Mouse (Mus musculus) ES-E14 (cell line): ENCODE data around the gene Man1c1. TPM values are rescaled to one million over a fixed set of nuclear protein-coding genes. Genes with fewer than 3 reads are reported as not detected.

Experiments
- DNase-seq: peaks from one replicate; pipeline ENCODE4 v3.0.0-alpha.2; 2013; ENCODE audit warnings: low read depth, low spot score
- H3K27ac ChIP-seq: 2 replicates; pipeline ENCODE4 v1.5.1; 2012; ENCODE audit warnings: low read depth, mild to moderate bottlenecking, low read length, moderate library complexity, mixed read lengths; ENCODE audit not compliant: poor library complexity, insufficient read depth, severe bottlenecking
- H3K36me3 ChIP-seq: 2 replicates; pipeline ENCODE4 v1.6.1; 2012; ENCODE audit warnings: mild to moderate bottlenecking, low read length, moderate library complexity, mixed read lengths; ENCODE audit not compliant: control insufficient read depth, poor library complexity, insufficient read depth, severe bottlenecking
- H3K4me1 ChIP-seq, 2 experiments: fragments of 150-350 bp in 1 of 2; sonication (generic) in 1 of 2; 2 replicates each; pipeline ENCODE4 v1.6.1; 2012; ENCODE audit warnings: low read length in 2 of 2, mild to moderate bottlenecking in 1 of 2, mixed read lengths in 1 of 2; ENCODE audit not compliant: control insufficient read depth in 2 of 2, insufficient read depth in 2 of 2, poor library complexity in 1 of 2
- H3K4me3 ChIP-seq, 2 experiments: fragments of 150-350 bp in 1 of 2; sonication (generic) in 1 of 2; 2 replicates each; pipeline ENCODE4 v1.5.1; 2012; ENCODE audit warnings: low read length in 2 of 2, low read depth in 1 of 2, mild to moderate bottlenecking in 1 of 2, mixed read lengths in 1 of 2; ENCODE audit not compliant: insufficient read depth in 1 of 2, poor library complexity in 1 of 2, severe bottlenecking in 1 of 2
- H3K9ac ChIP-seq: 2 replicates; pipeline ENCODE4 v1.6.1; 2012; ENCODE audit warnings: low read depth, mild to moderate bottlenecking, low read length, mixed read lengths; ENCODE audit not compliant: poor library complexity, insufficient read depth, severe bottlenecking
- H3K9me3 ChIP-seq: fragments of 150-350 bp; sonication (generic); 2 replicates; pipeline ENCODE4 v1.6.1; 2012; ENCODE audit warnings: low read depth, mild to moderate bottlenecking, low read length; ENCODE audit not compliant: control insufficient read depth, insufficient read depth
- CHD2 ChIP-seq: IDR thresholded peaks from 2 replicates; pipeline ENCODE4 v1.6.1; 2014; ENCODE audit warnings: mild to moderate bottlenecking, low read depth, low read length, inconsistent platforms
- HCFC1 ChIP-seq: IDR thresholded peaks from 2 replicates; pipeline ENCODE4 v1.6.1; 2012; ENCODE audit warnings: low read length, inconsistent platforms, borderline replicate concordance; ENCODE audit not compliant: insufficient read depth
- MAFK ChIP-seq: IDR thresholded peaks from 2 replicates; pipeline ENCODE4 v1.6.1; 2014; ENCODE audit warnings: mild to moderate bottlenecking, low read depth, low read length, inconsistent platforms; ENCODE audit not compliant: insufficient read depth
- ZC3H11A ChIP-seq: IDR thresholded peaks from 2 replicates; pipeline ENCODE4 v1.6.1; 2012; ENCODE audit warnings: low read depth, mild to moderate bottlenecking, inconsistent platforms, low read length, borderline replicate concordance
- ZNF384 ChIP-seq: IDR thresholded peaks from 2 replicates; pipeline ENCODE4 v1.6.1; 2012; ENCODE audit warnings: low read depth, low read length, inconsistent platforms
- in situ Hi-C, 2 experiments: fragments of 600-800 bp; cut with MboI; formaldehyde crosslinking; loops; one replicate each; pipeline ENCODE4 v1.15.1; 2025; ENCODE audit warnings: low sequenced_read_pairs in 2 of 2, inconsistent platforms in 1 of 2; ENCODE audit not compliant: unreplicated experiment in 2 of 2
- total RNA-seq: library from RNA; depleted of rRNA; stranded (reverse); fragments of 300-350 nt; gene quantifications from 2 replicates; pipeline ENCODE4 v1.2.3, GENCODE M21; 2012

Gene Man1c1
- total RNA-seq, 1 experiment: 6.1 TPM

DNA sequence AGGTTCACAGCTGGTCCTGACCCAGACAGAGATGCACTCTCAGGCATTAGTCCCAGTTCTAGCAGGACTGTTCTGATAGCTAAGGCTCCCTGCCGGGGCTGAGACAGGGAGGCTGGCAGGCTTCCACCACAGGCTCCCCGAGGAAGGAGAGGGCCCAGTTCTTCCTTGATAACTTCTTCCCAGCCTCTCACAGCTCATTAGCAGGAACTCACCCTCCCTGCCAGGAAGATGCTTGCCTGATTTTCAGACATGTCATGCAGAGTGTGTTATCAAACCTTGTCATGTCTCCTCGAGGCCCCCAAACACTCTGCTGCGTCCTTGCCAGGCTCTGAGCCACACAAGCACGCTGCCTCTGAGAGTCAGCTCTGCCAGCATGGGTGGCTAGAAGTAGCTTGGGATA lies 98.0 kb downstream of the Man1c1 start:
- Histone ChIP-seq H3K36me3 (no peaks in the 10 kb centered on the region), H3K4me3 (no peak overlapping the region), H3K9ac (no peak overlapping the region), H3K27ac (no peak overlapping the region), H3K4me1 (no peaks in the 10 kb centered on the region), H3K9me3 (no peaks in the 10 kb centered on the region)
- TF ChIP-seq ZC3H11A: no peak
- no peak for TF ChIP-seq ZNF384
- no peak for TF ChIP-seq HCFC1
- no peak for TF ChIP-seq MAFK
- TF ChIP-seq CHD2: no peak
- in situ Hi-C loops: no loop called here
- no peak for DNase-seq

DNA sequence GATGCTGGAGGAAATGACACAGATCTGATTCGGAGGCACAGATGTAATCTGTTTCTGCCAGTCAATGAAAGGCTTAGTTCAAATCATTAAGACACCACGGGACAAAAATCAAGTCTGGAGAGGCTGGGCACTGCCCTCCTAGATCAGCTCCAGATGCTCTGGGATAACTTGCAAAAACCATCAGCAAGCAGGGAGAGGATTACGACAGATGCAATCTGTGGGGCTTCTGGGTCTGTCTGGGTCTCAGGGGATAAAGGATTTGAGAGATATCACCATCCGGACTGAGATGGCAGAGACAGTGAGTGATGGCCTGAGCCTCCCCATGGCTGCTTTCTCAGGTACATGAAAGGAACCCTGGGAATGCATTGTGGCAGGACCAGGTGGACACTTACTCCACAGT lies 99.6 kb downstream of the Man1c1 start:
- DNase-seq: no peak
- TF ChIP-seq CHD2 (no peak), ZNF384 (no peak), HCFC1 (no peak), MAFK (no peak), ZC3H11A (no peak)
- H3K27ac ChIP-seq: no peak overlapping the region

DNA sequence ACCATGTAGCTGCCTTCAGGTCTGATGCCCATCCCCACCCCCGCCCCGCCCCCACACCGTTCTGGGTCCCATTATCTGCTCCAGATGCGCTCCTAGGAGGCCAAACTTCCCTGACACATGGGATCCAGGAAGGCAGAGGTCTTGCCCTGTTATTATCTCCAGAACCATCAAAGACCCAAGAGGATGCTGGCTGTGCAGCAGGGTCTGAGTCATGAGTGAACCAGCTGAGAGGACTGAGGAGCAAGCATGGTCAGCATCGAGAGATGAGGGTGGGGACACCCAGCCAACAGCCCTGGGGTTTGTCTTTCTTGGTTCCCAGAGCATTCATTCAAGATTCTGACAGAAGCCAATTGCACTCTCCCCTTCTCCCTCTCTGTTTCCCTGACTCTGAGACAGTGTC lies 100.5 kb downstream of the Man1c1 start:
- H3K4me3 ChIP-seq: no peak overlapping the region
- no peak for DNase-seq
- TF ChIP-seq CHD2: no peak
- TF ChIP-seq HCFC1: no peak
- TF ChIP-seq ZNF384: no peak
- no peak for TF ChIP-seq ZC3H11A
- TF ChIP-seq MAFK: no peak
- in situ Hi-C loops: no loop called here
- no peak overlapping the region for H3K27ac ChIP-seq
- H3K36me3 ChIP-seq: no peaks in the 10 kb centered on the region
- H3K4me1 ChIP-seq: no peaks in the 10 kb centered on the region
- no peak overlapping the region for H3K9ac ChIP-seq
- H3K9me3 ChIP-seq: no peaks in the 10 kb centered on the region

More for the DNA sequence above, 99.6 kb downstream of the Man1c1 start:
- Histone ChIP-seq H3K9me3 (no peaks in the 10 kb centered on the region), H3K9ac (no peak overlapping the region), H3K4me1 (no peaks in the 10 kb centered on the region), H3K4me3 (no peak overlapping the region), H3K36me3 (no peaks in the 10 kb centered on the region)
- in situ Hi-C loops: no loop called here

DNA sequence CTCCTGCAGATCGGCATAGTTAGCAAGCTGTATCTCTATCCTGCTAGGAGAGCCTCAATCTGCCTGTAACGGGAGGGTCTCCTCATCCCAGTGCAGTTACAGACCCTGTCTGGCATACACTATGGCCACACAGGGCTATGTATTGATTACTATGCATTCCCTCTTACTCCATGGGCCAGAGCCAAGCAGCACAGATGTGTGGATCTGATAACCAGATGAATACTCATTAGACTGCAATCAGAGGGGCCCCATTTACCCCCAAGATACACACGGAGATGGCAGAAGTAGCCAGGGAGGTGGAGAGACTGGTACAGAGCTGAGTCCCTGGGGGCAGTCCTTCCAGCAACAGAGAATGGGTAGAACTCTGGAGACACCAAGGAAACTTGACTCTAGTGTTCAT lies 101.5 kb downstream of the Man1c1 start:
- Histone ChIP-seq H3K4me3 (no peak overlapping the region), H3K27ac (no peak overlapping the region), H3K36me3 (no peaks in the 10 kb centered on the region), H3K4me1 (no peaks in the 10 kb centered on the region), H3K9ac (no peak overlapping the region), H3K9me3 (no peaks in the 10 kb centered on the region)
- no peak for TF ChIP-seq MAFK
- in situ Hi-C loops: no loop called here
- DNase-seq: no peak

DNA sequence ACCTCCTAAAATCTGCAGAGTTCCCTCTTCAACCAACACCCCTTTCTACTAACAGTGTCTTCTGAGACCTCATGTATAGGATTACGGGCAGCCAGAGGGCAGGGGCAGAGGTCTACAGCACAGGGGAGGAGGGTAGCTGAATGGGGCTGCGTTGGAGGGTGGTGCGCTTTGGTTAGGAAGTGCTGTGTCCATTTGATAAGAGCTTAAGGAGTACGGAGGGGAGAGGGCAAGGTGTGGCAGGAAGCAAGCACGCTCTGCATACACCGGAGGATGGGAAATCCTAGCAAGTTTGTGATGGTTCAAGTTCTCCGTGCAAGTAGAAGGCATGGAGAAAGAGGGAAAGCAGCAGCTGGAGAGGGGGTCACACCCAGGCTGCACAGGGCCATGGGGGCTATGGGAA lies 102.1 kb downstream of the Man1c1 start:
- in situ Hi-C loops: no loop called here
- DNase-seq: no peak
- no peak overlapping the region for H3K27ac ChIP-seq
- no peaks in the 10 kb centered on the region for H3K36me3 ChIP-seq
- H3K9ac ChIP-seq: no peak overlapping the region
- H3K4me1 ChIP-seq: no peaks in the 10 kb centered on the region
- H3K9me3 ChIP-seq: no peaks in the 10 kb centered on the region
- no peak overlapping the region for H3K4me3 ChIP-seq
- TF ChIP-seq MAFK: no peak
- no peak for TF ChIP-seq HCFC1
- no peak for TF ChIP-seq ZNF384
- no peak for TF ChIP-seq CHD2
- TF ChIP-seq ZC3H11A: no peak
